Mouse (Mus musculus) adipocyte (in vitro differentiated cells): ENCODE data around the gene Mdm2.

Experiments
- DNase-seq: peaks from one replicate; pipeline ENCODE4 v3.0.0-alpha.2; 2016; ENCODE audit warnings: low spot score

Mdm2 gene

DNA sequence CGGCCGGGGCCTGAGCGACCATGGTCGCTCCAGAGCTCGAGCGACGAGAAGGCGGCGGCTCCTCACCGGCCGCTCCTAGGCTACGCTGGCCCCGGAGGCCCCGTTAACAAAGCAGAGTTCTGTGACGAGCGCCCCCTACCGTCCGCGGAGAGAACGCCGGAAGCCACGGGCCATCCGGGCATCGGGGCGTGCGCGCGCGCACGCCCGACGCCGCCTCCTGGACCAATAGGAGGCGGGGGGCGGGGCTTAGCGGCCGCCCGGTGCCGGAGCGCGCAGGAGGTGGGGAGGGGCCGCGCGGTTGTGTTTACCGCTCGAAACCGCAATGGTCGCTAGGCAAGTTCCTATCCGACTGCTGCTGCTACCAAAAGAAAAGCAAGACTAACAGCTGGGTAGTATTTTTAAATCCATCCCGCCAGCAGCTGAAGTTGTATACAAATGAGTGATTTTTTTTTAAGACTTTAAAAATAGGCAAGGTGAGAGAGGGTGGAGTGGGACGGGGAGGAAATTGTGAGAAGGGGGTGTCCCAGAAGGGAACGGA, at the start of gene Mdm2:
Gene Mdm2, minus strand, starts transcription at position 155 of the 538 bp plus-strand sequence.
- no peak for DNase-seq

DNA sequence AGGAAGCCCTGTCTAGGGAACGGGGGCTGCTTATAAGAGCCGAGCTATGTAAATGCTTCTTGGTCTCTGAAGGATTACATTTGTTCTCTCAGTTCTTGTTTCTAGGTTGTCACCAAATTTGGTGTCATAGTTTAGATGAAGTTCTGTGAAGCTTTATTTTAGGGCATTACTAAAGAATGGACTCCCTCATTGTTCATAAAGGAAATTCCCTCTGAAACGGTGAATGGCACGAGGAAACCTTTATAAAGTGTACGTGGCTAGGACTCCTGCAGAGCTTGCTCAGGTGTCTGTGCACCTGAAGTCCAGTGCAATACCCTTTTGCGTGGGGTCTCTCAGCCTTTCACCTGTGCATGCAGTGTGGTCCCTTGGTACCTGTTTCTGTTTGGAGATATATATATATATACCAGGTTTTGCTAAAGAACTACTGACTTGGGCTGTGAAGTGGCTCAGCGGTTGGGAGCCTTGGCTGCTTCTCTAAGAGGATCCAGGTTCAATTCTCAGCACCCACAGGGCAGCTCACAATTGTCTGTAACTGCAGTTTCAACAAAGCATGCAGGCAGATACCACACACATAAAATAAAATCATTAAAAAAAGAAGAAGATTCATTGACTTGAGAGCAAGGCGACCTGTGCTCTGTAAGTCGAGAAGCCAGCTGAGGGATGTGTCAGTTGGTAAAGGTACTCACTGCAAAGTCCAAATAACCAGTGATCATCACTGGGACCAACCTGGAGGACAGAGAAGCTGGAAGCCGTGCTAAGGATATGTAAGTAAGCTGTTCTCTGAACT, 49.5 kb upstream of the Mdm2 start:
- peak; percentile 95 for DNase-seq

DNA sequence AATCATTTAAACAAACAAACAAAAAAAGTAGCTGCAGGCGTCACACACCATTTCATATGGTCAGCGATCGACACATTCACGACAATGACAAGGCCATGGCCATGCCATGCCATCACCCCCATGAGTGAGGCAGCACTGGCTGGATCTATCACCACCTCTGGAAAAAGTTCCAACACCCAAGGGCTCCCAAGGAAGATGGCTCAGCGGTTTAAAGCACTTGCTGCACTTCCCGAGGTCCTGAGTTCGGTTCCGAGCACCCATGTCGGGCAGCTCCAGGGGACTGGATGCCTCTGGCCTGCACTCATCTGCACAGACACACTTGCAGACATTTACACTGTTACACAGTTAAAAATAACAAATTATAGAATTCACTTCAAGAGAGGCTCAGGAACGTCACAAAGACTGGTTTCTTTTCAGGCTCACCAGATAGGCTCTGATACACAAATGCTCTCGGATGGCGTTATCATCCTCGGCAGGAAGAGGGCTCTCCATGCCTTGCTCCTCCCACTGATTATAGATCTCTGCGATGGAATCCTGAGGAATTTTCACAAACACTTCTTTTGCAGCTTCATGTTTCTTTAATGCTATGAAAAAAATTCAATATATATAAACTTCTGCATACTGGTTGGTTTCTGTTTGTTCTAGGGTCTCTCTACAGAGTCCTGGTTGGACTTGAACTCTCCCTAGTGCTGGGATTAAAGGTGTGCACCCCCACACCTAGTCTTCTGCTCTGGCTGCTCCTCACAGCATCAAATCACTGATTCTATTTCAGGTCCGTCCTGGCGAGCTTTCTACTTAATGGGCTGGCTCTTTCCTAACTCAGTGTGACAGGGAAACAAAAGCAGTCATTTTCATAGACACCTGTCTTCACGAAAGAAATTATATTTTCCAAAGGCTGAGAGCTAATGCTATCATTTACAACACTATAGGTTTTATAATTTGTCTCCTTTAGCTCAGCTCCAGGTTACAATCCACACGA, 48.5 kb upstream of the Mdm2 start:
- peak; percentile 95 for DNase-seq

DNA sequence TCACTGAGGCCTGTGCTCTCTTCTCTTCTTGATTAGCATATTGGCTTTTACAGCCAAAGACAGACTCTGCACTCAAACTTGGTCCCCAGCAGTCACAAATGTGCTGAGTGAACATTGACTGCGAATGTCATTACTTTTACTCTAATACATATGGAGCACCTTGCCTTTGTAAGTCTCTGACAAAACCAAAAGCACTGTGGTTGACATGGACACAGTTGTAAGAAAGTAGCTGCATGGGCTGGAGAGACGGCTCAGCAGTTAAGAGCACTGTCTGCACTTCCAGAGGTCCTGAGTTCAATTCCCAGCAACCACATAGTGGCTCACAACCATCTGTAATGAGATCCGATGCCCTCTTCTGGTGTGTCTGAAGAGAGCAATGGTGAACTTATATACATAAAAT, 47.8 kb upstream of the Mdm2 start:
- peak; percentile 95 for DNase-seq

DNA sequence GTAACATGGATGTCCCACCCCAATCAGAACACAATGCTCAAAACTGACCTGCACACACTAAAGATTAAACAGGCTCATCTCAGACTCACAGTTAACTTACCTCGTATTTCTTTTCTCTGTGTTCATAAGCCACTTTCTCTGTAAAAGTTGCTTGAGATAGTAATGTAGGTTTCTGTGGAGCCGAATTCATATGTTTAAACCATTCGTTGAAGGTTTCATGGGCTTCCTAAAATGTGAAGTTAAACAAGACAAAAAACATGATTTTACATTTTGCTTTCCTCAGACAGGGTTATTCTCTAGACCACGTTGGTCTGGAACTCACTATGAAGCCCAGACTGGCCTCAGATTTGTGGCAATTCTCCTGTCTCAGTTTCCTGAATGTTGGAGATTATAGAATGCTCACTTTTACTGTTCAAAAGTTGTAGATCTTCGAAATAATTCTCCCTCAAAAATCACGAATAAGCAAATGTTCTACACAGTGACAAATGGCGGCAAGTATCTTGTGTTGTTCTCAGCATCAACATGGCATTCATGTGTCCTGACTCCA, 47.3 kb upstream of the Mdm2 start:
- DNase-seq = peak; percentile 95

DNA sequence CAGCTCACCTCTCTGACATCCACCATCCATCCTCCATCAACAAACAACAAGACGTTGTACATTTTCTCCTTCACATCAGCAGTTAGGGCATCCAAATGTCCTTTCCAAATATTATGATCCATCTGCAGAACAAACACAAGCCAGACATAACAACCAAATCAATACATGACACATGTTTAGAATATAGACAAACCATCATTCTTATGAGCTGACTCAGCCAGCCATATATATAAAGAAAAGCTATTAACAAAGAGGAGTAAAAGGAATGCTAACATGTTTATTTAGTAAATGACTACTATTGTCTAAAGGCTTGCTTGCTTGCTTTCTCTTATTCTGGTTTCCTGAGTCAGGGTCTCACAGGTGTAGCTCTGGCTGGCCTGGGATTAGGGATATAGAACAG, 46.7 kb upstream of the Mdm2 start:
- peak; percentile 96 for DNase-seq

DNA sequence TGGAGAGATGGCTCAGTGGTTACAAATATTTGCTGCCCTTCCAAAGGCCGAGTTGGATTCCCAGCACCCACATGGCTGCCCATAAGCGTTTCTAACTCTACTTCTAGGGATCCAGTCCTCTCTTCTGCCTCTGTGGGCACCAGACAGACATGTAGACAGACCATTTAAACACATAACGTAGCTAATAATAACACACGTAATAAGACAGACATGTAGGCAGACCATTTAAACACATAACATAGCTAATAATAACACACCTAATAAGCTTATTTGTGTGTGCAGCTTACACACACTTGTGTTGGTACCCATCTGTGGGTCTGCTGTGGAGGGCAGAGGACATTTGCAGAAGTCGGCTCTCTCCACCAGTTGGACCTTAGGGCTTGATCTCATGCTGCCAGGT, 46.2 kb upstream of the Mdm2 start:
- DNase-seq = peak; percentile 96

DNA sequence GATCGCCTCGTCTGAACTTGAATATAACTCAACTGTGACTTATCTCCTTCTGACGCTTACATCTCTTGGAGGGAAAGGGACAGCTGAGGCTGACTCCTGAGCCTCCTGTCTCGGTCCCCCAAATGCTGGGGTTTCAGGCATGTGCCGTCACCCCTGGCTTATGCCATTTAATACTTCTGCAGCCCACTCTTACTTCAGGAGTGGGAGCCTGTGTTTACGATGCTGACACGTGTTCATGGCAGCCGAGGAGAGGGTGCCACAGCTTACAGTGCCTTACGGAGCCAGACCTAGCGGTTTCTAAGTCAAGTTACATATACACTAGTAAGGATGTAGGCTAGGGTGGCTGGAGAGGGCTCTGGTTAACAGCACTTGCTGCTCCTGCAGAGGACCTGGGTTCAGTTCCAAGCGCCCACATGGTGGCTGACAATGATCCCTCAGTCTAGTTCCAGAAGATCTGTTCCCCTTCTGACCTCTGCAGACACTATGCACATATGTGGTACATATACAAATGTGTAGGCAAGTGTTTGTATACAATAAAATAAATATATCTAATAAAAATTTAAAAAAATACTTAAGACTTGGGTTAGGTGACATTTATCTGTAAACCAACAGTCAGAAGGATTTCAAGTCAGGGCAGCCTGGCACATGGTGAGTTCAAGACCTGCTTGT, 45.4 kb upstream of the Mdm2 start:
- peak; percentile 95 for DNase-seq

DNA sequence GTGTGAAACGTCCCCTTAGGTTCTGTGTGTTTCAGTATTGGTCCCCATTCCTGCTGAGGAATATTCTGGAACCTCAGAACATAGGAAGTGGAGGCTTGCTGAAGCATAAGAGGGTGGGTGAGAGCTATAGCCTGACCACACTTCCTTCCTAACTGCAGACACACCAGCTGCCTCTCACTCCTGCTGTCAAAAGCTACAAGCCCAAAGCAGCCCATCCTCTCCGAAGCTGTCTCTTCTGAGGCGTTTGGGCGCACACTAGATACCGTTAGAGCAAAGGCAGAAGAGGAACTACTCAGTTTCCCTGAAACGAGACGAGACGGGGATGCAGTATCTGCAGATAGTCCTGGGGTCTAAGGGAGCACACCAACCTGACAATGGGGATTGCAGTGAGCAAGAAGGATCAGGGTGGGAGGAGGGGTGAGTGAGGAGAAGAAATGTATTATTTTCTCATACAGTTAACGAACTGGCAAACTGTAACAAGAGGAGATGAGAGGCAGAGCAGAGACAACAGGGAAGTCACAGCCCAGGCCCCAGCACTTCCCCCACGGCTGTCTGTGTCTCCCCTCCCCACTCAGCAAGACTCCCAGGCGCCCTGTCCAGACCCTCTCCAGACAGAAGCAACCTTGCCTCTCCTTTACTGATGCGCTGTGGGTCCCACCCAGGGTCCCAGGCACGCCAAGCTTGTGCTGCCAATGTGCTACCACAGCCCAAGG, 44.7 kb upstream of the Mdm2 start:
- DNase-seq = peak; percentile 95

DNA sequence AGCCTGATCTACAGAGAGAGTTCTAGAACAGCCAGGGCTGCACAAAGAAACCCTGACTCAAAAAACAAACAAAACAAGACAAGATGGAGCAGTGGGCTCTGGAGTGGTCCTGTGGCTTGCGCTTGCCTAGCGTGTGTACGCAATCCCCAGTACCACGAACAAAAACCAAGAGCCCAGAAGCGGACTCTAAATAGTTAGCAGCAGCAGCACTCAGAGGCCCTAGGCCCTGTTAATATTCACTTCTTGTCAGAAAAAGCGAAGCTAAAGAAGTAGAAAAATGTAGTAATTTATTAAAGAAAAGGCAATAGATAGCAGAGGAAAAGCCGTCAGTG, 44.0 kb upstream of the Mdm2 start:
- DNase-seq = no peak

DNA sequence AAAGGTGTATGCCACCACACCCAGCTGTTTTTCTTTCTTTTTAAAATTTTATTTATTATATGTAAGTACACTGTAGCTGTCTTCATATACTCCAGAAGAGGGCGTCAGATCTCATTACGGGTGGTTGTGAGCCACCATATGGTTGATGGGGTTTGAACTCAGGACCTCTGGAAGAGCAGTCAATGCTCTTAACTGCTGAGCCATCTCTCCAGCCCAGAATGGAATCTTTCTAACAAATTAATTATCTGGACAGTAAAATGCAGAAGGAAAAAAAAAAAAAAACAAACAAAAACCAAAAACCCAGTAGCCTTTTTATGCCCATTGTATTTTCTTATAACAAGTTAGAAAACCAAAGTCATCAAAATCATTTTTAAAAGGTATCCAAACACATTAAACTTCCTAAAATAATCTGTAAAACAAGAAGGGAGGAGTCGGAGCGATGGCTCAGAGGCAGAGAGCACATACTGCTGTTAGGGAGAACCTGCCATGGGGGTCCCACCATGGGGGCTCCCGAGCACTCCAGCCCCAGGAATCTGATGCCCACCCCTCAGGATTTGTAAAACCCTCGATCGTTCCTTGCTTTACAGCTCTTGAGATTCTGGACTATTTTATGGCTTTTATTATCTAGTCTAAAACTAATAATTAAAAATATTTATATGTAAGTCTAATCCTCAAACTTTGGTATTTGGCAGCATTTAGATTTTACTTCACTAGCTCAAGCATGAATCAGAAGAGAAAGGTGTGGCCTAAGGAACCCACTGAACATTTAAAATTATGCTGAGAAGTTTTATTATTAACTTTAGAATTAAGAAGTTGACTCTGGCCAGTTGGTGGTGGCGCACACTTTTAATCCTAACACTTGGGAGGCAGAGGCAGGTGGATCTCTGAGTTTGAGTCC, 43.4 kb upstream of the Mdm2 start:
- DNase-seq = peak; percentile 95

DNA sequence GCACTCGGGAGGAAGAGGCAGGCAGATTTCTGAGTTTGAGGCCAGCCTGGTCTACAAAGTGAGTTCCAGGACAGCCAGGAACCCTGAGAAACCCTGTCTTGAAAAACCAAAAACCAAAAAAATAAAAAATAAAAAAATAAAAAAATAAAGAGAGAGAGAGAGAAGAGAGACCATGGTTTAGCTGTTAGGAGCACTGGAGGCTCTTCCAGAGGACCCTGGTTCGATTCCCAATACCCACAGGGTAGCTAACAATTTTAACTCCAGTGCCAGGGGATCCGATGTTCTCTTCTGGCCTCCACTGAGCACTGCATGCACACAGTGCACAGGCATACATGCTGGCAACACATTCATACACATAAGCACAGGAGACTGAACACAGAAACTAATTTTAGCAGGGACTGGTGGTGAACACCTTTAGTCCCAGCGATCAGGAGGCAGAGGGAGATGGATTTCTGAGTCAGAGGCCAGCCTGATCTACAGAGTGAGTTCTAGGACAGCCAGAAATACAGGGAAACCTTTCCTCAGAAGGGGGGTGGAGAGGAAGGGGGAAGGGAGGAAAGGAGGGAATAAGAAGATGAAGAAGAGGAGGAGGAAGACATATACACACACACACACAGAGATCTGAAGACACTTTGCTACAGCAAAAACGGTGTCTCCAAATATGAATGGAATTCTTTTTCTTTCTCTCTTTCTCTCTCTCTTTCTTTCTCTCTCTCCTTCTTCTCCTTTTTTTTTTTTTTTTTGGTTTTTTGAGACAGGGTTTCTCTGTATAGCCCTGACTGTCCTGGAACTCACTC, 42.5 kb upstream of the Mdm2 start:
- peak; percentile 94 for DNase-seq

DNA sequence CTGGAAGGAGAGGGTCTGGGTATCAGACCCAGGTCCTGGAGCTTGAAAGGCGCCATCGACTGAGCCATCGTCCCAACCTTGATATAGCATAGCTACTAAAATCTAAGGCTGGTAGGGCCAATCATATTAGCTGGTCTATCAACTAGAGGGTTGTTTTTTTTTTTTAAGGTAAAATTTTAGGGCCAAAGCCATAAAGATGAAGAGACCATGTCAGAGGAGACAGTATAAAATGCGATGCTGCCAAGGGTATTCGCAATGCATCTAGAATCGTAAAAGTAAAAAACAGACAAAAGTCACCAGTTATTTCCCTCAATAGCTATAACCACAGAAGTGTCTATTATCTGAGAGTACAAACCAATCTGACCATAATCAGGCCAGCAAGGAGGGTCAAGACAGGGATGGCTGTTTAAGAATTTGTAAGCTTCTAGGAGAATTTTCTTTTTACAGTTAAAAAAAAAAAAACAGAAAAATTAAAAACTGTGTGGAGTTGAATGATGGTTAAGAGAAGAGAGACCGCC, 41.8 kb upstream of the Mdm2 start:
- peak; percentile 95 for DNase-seq

DNA sequence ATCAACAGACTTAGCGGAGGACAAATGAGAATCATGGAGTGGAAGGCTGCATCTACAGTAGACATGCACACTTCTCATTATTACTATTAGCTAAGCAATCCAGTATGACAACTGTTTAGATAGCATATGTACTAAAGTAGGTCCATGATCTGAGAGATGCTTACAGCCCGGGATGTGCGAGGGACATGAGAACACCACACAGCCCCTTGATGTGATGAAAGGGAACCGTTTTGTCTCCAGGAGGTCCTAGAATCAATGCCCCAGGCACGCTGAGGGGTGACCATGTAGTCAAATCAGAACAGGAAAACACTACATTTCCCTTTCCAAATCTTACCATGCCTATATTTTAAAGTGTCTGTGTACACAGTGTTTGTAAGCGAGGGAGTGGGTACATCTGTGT, 41.2 kb upstream of the Mdm2 start:
- no peak for DNase-seq

DNA sequence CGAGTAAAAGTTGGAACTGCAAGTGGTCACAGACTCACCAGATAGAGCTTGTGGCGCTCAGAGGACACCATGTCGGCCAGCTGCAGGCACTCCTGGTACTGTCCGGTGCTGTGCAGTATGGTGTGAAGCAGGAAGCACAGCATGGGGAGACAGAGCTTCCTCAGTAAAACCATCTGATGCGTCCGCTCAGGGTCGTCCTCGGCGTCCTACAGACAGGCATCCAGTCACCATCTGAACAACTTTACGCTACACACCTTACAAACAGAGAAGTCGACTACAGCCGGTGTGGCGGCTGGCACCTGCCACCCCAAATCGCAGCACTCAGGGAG, 40.7 kb upstream of the Mdm2 start:
- no peak for DNase-seq

DNA sequence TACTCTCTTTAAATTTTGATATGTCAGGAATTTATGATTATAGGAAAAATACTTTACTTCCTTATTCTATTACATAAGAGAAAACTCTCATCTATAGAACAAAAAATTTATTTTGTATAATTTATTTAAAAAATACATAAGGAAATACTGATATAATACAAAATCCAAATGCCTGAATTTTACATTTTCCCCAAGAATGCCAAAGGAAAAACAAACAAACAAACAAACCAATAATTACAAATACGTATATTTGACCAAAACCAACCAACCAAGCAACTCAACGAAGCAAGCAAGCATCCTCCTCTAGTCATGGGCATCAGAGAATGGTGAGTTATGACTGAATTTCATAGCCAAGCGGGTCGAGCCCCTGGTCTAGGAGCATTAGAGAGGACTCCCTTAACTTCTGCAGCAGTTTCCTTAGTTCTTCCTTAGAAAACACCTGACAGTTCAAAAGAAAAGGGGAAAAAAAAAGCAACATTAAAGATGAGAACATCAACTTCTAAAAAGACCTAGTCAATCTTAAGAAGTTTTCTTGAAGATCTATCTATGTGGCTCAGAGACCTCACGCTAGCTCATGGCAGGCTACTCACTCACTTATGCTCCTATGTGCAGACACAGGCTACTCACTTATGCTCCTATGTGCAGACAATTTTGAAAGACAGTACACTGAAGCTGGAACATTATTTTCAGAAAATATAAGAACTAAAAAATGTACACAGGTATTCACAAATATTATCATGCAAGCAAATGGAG, 40.1 kb upstream of the Mdm2 start:
- peak; percentile 95 for DNase-seq

DNA sequence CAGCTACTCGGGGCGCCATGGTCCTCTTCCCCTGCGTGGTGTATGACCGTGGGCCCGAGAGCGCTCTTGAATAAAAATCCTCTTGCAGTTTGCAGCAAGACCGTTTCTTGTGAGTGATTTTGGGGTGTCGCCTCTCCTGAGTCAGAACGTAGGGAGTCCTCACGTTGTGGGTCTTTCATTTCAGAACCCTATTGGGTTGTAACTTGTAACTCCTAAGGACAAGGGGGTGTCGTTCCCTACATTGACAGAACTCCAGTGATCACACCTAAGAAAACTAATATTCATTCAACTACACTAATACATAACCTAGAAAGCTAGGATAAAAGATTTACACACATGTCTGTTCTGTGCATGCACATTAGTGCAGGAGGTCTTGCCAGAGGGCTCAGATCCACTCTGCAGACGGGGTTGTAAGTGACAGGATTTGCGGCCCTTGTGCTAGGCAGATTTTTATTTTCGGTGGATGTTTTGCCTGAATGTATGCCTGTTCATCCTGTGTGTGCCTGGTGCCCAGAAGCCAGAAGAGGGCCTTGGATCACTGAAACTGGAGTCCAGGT, 39.3 kb upstream of the Mdm2 start:
- peak; percentile 95 for DNase-seq

DNA sequence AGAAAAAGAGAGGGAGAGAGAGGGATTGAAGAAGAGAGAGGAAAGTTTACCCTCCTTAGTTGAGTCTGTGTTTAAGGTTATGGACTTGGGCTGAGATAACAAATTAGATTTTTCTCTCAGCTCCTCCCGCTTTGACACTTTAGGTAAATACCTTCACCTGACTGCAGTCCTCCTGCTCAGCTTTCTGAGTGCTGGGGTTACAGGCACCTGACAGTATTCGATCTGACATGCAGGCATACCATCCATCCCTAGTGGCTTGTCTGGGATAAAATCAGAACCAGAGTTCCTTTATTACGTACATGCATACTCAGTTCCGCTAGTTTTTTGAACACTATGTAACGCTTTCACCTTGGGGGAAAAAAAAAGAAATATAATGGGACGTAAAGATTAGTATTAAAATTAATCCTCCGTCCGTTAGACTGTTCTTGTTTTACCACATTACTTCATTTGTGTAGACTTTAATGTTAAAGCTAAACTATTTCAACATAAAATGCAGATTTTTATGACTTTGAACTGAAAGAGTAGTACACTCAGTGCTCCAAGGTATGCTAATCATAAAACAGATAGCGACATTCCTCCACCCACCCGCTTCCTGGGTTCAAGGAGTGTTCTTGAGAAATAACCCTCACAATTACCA, 38.6 kb upstream of the Mdm2 start:
- peak; percentile 94 for DNase-seq
